Mouse (Mus musculus): ENCODE results near the gene Mctp2. TPM values are rescaled to one million over a fixed set of nuclear protein-coding genes. Genes with fewer than 3 reads are reported as not detected.

Mctp2 gene
- total RNA-seq, 2 experiments from 2014 or later, result 1.3 to 3.6 TPM

GRCm38 (mm10) chr7:72195709-72196108 lies 110.7 kb downstream of the Mctp2 start:
- no peak for ATAC-seq (replicated peaks; ENCODE audit: poor library complexity, severe bottlenecking)

GRCm38 (mm10) chr7:72193304-72193703 lies 113.1 kb downstream of the Mctp2 start:
- ATAC-seq (replicated peaks; ENCODE audit: poor library complexity, severe bottlenecking), result no peak

DNA sequence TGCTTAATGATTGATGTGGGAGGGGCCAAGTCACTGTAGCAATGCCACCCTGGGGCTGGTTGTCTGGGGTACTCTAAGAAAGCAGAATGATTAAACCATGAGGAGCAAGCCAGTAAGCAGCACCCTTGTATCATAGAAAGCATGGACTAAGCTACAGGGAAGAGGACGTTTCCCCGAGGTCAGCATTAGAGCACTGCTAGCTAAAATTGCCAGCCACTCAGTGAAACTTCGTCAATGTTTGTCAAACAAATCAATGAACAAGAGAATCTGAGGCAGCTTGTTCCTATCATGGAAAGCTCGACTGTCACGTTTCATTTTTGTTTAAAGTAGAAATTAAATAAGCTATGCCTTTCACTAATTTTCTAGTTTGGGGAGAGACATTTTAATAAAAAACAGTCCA lies 124.8 kb downstream of the Mctp2 start:
- peak; percentile 71 for ATAC-seq (replicated peaks; ENCODE audit: poor library complexity, severe bottlenecking)

DNA sequence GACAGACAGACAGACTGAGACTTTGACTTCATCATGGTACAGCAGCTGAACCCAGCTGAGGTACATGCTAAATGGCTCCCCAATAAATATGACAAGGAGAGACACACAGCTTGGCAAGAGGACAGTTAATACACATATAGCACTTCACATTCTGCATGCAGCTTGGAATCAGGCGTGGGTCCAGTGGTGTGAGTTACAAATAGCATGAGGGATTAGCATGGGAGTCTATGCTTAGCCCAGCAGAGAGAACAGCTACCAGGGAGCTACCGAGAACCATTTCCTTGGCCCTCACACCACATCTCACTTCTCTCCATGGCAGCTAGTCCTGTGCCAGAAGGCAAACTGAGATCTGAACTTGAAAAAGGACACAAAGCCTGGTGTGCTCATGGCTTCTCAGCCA lies 137.1 kb downstream of the Mctp2 start:
- no peak for ATAC-seq (replicated peaks; ENCODE audit: poor library complexity, severe bottlenecking)

DNA sequence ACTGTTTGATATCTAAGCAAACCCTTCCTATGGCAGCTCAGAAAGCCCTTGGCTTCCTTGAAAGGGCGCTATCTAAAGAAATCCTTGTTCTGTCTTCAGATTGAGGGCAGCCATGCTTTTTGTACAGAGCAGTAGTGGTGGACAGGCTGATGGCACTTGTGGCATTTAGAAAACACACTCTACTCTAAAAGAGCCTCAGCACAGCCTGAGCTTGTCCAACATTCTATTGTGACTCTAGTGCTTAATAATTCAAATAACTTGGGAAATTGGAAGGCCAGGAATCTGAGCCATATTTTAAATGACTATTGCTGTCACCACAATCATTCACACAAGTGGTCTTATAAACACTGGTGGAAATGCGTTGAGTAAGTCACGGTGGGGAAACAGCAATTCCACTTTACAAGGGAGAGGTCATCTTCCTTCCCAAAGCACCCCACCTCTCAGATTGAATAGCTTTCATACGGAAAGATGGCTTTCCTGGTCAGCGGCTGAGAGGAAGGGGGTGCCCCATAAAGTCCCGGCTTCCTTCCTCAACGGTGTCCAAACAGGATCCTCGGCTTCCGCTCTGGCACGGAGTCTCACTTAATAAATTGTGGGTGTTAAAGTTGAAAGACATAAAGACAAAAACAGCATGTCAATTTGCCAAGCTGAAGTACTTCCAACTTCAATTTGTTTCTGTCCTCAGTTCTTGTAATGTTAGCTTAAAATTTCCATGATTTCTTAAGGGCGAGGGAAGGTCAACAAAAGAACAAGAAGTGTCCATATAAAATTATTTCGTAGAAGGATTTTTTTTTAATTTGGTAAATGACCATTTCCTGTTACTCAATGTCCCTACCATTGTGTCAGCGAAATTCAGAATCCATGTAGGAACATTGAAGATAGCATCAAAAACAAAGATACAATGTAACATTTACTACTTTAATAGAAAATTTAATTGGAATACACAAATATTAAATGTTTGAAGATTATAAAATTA lies 140.4 kb downstream of the Mctp2 start:
- ATAC-seq (replicated peaks; ENCODE audit: poor library complexity, severe bottlenecking), result no peak

DNA sequence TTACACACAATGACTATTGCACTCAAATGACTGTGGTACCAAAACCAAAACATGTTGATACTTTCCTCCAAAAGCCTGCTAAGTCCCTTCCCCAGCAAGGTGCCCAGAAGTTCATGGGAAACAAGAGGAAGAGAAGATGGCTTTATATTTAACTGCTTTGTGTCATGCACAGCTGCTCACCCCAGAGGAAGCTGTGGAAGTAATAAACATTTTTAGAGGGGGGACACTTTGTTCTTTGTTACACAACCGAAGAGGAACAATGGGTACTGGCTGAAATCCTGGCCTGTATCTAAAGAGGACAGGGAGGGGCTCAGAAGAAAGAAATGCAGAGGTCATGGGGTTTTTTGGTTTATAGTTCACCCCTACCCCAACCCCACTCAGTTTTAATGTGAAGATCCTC lies 144.2 kb downstream of the Mctp2 start:
- no peak for ATAC-seq (replicated peaks; ENCODE audit: poor library complexity, severe bottlenecking)

DNA sequence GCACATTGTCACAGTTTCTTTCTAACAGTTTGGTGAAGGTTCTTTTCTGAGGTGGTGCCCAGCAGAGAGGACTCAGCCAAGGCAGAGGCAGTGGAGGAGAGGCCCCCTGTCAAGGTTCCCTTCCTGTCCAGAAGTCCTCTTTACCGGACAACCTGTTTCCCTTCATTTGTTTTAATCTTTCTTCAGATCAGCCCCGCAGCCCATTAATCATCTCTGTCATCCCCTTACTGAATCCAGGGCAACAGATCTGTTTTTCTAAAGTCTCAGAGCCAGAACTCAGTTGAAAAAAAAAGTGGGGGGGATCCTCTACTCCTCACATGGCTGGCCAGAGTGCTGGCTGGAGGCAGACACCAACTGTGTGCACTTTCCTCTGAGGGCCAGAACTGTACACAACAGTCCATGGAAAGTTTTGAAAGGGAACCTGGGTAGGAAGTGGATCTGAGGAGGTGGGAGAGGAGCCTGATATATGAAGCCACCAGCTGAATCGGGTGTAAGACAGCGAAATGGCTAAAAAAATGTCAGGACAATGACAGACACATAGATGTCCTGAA lies 146.8 kb downstream of the Mctp2 start:
- ATAC-seq (replicated peaks; ENCODE audit: poor library complexity, severe bottlenecking), result no peak

GRCm38 (mm10) chr7:72150799-72151708 lies 155.4 kb downstream of the Mctp2 start:
- no peak for ATAC-seq (replicated peaks; ENCODE audit: poor library complexity, severe bottlenecking)

GRCm38 (mm10) chr7:72149073-72149472 lies 157.3 kb downstream of the Mctp2 start:
- no peak; the same call in 1 of the 2 replicates for ATAC-seq (replicated peaks; ENCODE audit: poor library complexity, severe bottlenecking)

DNA sequence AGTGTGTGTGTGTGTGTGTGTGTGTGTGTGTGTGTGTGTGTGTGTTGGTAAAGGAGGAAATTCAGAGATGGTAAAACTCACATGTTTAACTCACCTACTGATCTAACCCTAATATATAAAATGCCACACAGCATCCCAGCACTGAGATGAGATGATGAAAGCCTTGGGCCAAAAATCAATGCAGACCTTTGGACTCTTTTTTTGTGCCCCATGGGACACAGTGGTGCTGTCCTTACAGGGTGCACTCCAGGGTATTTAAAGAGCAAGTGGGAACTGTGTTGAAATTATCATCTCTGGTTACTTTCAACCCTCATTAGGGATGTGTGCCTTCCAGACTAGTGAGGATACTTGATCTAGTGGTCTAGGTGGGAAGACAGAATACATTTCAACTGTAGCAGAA lies 159.6 kb downstream of the Mctp2 start:
- no peak for ATAC-seq (replicated peaks; ENCODE audit: poor library complexity, severe bottlenecking)

GRCm38 (mm10) chr7:72145726-72146520 lies 160.5 kb downstream of the Mctp2 start:
- ATAC-seq (replicated peaks; ENCODE audit: poor library complexity, severe bottlenecking), result no peak

DNA sequence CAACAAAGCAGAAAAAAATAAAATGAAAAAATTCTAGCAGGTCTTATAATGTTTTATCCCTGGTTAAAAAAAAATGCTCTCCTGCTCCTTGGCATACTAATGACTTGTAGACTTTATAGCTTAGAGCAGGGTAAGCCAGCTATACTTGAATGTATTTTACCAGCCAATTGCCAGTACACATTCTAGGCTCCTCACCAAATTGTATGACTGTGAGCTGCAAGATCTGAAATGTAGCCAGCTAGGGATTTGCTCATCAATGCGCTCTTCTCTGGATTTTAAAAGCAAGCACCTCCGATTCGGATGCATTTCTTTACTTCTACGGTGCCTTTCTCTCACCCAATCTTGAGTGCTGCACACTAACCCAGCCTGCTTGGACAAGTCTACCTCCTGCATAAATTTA lies 167.7 kb downstream of the Mctp2 start:
- ATAC-seq (replicated peaks; ENCODE audit: poor library complexity, severe bottlenecking), result no peak

DNA sequence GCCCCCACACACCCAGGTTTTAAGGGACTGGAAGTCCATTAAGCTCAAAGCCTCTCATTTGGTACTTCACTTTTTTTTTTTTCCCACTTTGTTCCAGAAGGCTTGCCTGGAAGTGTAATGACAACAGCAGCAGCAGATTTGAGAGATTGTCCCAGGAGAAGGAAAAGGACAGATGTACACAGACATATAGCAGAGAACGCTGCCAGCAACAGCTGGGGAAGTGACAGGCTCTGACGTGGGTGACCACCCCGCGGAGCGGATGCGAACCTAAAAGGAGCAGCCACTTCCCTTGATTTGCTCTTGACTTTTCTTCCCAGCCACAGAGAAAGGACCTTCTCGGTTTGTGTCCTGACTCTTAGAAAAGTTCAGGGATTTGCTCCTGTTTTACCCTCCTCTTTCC lies 185.4 kb downstream of the Mctp2 start:
- no peak for ATAC-seq (replicated peaks; ENCODE audit: poor library complexity, severe bottlenecking)

DNA sequence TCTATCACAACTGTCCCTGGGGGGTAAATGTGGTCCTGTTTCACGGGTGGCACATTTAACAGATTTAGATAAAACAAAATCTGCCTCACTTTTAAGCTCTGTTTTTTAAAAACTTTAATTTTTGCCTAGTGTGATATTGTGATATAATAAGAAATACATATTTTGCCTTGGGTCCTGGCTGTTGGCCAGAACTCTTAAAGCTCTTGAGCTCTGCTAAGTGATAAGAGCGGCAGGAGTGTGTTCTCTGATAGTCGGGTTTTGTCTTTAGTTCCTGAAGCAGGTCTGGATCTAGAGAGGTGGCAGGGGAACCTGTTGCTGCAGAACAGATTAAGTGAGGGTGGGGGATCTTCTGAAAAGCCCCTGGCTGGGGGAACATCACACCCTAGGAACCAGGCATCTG lies 186.7 kb downstream of the Mctp2 start:
- ATAC-seq (replicated peaks; ENCODE audit: poor library complexity, severe bottlenecking), result no peak

DNA sequence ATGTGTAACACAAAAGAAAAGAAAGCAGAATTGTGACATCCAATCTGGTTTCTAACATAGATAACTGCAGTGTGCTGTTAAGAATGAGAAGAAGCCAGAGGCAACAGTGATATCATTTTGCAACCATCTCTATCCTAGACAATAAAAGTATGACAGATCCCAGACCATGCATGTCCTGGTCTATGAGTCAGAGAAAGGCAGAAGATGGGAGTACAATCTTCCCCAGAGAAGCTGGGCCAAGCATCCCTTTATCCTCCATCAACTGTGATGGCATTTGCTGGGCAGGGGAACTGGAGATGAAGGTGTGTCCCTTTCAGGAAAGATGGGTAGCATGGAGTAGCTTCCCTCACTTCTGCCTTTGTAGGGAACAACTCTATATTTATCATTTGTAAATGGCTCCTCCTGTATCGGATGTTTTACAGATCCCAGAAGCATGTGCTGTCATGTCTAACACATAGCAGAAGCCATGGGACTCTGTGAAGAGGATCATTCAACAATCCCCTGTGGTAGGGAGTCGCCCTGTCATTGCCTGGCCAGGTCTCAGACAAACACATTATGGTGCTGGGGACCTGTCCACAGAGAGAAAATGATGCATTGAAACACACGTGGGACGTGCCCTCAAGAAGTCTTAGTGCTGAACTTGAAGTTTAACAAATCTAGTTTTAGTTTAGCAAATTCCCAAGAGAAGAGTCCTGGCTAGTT lies 188.9 kb downstream of the Mctp2 start:
- ATAC-seq (replicated peaks; ENCODE audit: poor library complexity, severe bottlenecking), result no peak

- no peak for ATAC-seq (replicated peaks; ENCODE audit: poor library complexity, severe bottlenecking)
Observed at GRCm38 (mm10) chr7:72115073-72115472, 191.3 kb downstream of the Mctp2 start.

- ATAC-seq (replicated peaks; ENCODE audit: poor library complexity, severe bottlenecking), result no peak
Observed at GRCm38 (mm10) chr7:72110578-72110977, 195.8 kb downstream of the Mctp2 start.

GRCm38 (mm10) chr7:72108639-72109399 lies 197.6 kb downstream of the Mctp2 start:
- ATAC-seq (replicated peaks; ENCODE audit: poor library complexity, severe bottlenecking), result peak; percentile 95

GRCm38 (mm10) chr7:72104170-72104569 lies 202.2 kb downstream of the Mctp2 start:
- no peak for ATAC-seq (replicated peaks; ENCODE audit: poor library complexity, severe bottlenecking)
